Mouse (Mus musculus) adrenal gland, postnatal 4 days (tissue): Measurements from ENCODE around the gene Pogz. TPM values are rescaled to one million over a fixed set of nuclear protein-coding genes. Genes with fewer than 3 reads are reported as not detected.

Source experiments
- DNase-seq, 2 experiments: peaks; one replicate each; pipeline ENCODE4 v3.0.0; 2021 to 2022; ENCODE audit warnings: low spot score in 2 of 2, mixed read lengths in 2 of 2
- long read RNA-seq, 2 experiments: library from polyadenylated mRNA; stranded (forward); transcript quantifications; one replicate each; pipeline ENCODE4 v2.0.0; 2021
- total RNA-seq, 2 experiments: library from RNA; stranded (reverse); gene quantifications; 2 replicates each; pipeline ENCODE4 v1.2.3; 2021

Gene Pogz
- 10 to 100 TPM; 59.0 to 63.0 TPM for total RNA-seq
- long read RNA-seq, experiment 1, partial matches to known transcripts = 1 of 4 reads
- long read RNA-seq, experiment 1, other reads (novel, unspliced or antisense) = 3 of 4 reads
- long read RNA-seq, experiment 2, partial matches to known transcripts = 5 of 13 reads
- long read RNA-seq, experiment 2, other reads (novel, unspliced or antisense) = 7 of 13 reads

GRCm38 (mm10) chr3:94837183-94837890 is at the start of gene Pogz:
Gene Pogz, plus strand, starts transcription at chr3:94837567.
- DNase-seq = peak; percentile 80 to 90

DNA sequence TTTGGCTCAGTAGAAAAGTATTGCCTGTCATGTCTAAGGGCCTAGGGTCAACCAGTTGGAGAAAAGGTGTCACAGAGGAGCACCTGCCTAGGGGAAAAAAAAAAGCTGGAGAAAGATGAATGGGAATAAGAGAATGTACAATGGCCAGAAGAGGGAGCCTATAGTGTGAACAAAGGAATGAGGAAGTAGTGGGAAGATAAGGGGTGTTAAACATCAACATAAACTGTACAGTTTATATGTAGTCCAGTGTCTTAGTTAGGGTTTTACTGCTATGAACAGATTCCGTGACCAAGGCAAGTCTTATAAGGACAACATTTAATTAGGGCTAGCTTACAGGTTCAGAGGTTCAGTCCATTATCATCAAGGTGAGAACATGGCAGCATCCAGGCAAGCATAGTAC is 48.3 kb upstream of the Pogz start:
- no peak for DNase-seq

DNA sequence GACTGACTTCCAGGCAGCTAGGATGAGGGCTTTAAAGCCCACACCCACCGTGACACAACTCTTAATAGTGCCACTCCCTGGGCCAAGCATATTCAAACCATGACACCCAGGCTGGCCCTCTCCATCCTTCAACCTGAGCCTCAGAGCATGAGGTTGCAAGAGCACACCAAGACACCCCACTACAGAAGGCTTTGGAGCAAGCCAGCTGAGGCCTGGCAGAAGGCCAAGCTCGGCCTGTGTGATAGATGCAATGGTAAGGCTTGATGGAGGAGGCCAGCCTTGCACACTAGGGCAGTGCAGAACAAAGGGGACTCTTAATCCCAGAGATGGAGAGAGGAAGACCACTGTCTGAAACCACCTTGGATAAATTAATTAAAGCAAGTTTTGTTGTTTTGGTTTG is 47.9 kb upstream of the Pogz start:
- no peak for DNase-seq

- DNase-seq = no peak
Observed at GRCm38 (mm10) chr3:94792258-94792657, 45.1 kb upstream of the Pogz start.

DNA sequence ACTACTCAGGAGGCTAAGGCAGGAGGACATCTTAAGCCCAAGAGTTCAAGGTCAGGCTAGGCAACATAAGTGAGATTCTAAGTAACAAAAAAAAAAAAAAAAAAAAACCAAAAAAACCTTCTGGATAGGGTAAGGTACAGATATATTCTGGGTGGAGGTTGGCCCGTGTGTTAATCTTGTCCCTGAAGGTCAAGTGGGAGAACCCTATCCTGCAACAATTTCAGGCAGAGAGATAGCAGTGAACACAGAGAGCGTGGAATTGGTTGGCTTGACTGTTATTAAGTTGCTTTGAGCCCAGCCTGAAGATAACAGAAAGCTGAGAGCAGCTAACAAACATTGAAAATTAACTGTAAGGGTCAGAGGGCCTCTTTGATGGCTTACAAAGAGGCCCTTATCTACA is 43.7 kb upstream of the Pogz start:
- DNase-seq = no peak

DNA sequence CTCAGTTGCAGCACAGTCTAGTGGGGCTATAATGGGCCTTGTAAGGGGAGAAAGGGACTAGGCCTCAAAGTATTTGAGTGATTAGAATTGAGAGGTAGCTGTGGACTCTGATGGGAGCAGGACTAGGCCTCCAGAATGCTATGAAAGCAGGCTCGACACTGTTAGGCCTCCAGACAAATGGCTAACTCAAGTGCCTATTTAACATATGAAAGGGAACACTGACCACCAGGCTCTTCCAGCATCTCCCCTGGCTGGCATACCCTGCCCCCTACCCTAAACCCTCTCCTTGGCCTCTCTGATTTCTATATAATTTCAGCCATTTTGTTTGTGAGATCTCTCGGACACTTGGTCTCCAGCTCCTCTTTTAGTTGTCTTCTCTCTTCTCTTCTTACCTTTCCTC is 43.0 kb upstream of the Pogz start:
- DNase-seq = no peak

DNA sequence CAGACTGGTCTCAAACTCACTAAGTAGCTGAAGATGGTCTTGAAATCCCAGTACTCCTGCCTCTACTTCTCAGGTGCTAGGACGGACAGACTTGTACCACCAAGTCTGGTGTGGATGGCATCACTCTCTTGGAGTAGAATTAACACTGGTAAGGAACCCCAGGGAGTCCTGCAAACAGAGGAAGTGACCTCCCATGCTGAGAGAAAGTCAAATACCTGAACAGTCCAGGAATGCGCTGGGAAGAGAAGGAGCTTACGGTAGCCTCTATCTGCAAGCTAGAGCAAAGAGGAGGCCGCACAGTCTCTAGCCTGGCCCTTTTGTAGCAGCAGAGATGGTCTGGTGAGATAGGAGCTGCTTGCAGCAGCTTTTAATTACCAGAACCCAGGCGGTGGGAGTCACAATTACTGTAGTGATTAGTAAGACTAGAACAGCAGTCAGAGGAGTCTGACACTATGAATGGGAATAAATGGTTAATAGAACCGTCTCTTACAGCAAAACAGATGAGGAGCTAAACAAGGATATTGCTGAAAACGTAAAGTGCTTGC is 41.7 kb upstream of the Pogz start:
- no peak for DNase-seq

- DNase-seq = no peak
Observed at GRCm38 (mm10) chr3:94796181-94796580, 41.2 kb upstream of the Pogz start.

DNA sequence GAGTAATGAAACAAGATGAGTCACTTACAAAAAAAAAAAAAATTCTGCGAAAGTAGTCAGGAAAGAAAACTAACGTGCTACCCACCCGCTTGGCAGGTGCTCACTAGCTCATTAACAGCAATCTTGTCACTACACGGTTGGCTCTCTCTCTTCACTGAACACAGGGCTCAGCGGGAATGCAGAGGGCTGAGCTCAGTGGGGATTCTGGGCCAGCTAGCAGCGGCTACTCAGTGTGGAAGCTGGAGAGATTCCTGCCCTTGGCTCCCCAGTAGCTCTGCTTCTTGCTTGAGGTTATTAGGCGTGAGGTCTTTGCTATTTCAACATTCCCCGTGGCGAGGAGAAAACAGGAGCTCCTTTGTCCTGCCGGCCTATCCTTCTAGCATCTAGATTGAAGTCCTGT is 33.2 kb upstream of the Pogz start:
- DNase-seq = no peak

DNA sequence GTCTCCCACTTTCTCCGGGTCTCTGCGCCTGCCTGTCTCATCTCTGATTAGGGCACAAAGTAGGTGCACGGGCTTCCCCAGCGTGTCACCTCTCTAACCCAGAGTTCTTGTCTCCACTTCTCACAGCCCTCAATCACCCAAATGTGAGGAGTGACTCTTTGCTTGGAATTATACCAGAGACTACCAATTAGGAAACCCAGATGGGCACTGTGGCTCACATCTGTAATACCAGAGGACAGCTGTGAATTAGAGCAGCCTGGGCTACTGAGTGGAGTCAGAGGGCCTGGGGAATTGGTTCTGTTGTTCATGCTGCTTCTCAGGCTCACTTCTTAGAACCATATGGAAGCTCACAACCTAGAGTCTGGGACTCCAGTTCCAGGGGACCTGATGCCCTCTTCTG is 32.4 kb upstream of the Pogz start:
- no peak for DNase-seq

DNA sequence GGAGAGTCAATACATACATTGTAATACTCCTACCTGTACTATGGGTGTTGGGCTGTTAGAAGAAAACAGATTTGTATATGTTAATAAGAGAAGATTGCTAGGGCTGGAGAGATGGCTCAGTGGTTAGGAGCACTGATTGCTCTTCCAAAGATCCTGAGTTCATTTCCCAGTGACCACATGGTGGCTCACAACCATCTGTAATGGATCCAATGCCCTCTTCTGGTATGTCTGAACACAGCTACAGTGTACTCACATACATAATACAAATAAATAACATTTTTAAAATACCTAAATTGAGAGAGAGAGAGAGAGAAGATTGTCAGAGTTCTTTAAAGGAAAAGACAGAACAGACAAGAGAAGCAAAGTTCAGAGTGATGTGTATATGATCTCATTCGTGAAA is 29.1 kb upstream of the Pogz start:
- no peak for DNase-seq

DNA sequence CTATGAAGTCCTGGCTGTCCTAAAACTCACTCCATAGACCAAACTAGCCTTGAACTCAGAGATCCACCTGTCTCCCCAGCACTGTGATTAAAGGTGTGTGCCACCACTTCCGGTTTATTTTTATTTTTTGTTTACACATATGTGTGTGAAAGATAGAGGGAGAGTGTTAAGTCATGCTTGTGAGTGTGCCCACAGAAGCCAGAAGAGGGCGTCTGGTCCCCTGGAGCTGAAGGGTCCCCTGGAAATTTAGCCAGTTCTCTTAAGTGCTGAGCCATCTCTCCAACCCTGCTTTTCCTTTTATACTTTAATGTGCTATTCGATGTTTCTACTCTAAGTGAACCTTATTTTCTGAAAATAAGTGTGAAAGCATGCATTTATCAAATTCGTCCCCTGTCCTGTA is 25.7 kb upstream of the Pogz start:
- DNase-seq = no peak

DNA sequence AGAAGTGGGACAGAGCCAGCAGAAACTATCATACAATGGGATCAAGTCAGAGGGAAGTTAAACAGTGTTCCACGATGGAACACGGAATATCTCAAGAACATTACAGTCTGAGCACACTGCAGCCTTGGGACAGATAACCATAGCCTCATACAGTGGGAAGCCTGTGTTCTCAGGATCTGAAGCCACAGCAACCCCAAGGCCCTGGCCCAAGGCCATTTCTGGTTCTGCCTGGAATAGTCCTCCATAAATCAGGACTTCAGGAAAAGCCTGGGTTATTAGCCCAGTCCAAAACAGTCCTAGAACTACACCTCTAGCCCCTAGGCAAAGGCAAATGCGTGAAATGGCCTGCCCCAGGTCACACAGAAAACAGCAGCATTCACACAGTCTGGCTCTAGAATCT is 23.7 kb upstream of the Pogz start:
- peak in 1 of 2 experiments; percentile 10 for DNase-seq

DNA sequence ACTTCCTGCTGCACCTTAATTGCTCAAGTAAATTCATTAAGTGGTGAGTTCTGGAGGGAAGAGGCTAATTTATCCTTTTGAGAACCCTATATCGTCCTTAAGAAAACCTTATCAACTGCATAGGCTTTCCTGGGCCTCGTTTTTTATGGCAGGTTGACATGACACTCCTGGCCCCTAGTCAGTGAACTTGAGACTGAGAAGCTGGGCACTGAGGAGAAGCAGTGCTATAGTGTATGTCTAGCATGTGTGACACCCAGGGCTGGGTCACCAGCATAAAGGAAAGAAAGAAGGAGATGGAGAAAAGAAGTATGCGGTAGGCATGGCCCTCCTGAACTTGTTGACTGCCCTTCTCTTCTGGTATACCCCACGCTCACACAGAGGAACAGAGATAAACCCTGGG is 23.3 kb upstream of the Pogz start:
- no peak for DNase-seq

GRCm38 (mm10) chr3:94814663-94815062 is 22.7 kb upstream of the Pogz start:
- no peak for DNase-seq

GRCm38 (mm10) chr3:94815603-94816002 is 21.8 kb upstream of the Pogz start:
- DNase-seq = no peak

DNA sequence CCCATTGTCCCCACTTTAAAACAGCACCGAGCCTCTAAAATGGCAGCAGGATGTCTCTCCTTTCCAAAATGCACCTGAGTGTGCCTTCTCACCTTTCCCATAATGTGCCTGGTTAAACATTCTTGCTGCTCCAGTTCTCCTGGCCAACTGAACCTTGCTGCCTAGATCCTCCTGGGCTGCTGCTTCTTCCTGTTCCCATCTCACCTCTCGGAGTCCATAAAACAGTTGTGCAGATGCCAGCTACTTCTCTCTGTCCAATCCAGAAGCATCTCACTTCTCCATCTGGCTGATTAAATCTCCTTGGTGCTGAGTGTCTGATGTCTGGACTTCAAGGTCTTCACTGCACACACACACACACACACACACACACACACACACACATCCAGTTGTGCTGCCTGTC is 19.6 kb upstream of the Pogz start:
- no peak for DNase-seq

DNA sequence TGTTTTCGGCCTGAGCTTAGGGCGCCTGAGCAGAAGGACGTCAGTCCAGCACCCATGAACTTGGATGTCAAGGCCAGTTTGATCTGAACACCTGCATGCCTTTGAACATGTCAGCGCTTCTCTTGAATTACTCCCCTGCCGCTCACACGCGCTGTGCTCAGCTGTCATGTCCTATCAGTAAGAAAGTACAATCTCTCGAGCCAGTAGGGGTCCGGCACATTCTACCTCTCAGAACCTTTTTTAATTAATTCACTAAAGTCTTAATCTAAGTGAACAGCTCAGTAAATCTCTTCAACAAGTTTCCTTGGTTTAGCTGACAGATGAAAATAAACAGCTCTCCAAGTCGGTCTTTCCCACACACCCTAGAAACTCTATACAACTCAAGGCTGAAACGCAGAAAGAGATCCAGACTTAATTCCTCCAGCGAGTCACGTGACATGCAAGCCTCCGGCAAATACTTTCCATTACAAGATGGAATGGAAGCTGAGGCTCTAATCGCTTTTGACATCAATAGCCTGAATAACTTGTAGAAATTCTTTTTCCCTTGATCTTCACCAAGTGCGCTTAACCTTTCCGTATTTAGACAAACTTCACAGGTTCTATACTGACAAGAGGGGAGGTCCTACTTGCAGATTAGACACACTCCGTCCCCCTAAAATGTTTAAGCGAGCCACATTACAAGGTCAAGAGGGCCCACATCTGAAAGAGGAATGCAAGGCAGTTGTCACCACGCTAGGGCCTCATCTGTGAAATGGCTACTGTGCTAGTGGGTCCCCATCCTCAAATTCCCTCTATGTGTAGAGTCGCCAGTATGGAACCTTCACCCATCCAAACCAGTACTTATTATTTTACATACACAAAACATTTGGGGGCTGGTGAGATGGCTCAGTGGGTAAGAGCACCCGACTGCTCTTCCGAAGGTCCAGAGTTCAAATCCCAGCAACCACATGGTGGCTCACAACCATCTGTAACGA is 17.6 kb upstream of the Pogz start:
- no peak for DNase-seq

DNA sequence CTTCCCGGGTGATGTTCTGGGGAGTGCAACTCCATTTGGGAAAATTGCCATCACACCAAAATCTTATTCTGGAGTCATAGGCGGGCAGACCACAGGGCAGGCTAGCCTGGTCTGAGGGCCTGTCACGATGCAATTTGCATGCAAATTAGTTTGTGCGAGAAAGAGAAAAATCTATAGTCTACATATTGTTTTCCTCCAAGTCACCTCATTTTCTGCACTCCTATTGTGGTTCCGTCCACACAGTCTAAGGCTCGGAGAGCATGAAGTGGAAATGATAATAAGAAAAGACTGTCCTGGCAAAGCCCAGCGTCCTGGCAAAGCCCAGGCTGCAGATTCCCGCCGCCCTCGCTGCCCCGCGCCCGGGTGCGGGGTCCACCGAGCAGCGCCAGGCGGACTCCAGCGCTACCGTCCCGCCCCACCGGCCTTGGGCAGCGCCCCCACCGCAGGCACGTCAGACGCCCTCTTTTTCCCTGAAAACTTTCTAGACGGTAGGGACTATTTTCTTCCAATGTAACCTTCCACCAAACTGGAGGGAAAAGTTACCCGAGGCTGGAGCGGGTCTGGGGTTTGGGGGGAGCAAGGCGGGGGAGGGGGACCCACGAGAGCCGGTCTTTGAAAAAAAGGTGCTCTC is 16.2 kb upstream of the Pogz start:
- peak in 1 of 2 experiments; percentile 19 for DNase-seq

DNA sequence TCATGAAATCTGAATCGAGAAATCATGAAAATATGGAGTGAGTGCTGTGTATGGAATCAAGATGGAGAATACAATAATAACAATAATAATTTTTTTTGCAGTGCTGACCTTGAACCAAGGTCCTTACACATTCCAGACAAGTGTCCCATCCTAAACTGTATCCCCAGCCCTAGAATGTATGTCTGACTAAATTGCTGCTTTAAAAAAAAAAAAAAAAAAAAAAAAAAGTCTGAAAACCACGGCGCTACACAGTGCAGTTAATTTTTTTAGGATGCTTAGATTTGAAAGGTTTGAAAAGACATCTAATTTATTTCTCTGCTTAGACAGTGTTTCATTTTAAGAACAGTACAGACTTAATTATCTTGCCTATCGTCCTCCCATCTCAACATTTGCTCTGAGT is 15.3 kb upstream of the Pogz start:
- DNase-seq = no peak

DNA sequence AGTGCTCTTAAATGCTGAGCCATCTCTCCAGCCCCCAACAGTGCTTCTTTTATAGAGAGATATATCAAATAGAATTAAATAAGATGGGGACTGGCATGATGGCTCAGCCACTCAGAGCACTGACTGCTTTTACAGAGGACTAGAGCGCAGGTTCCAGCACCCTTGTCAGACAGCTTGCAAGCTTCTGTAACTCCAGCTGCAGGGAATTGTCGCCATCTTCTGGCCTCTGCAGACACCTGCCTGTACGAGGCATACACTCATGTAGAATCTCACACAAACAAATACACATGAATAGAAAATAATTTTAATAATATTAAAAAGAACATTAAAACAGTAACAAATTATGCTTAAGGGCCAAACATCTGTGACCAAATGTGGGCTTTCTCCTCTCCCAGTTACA is 13.3 kb upstream of the Pogz start:
- no peak for DNase-seq
